Mouse (Mus musculus): ENCODE measurements around the gene Ccdc17.

DNA sequence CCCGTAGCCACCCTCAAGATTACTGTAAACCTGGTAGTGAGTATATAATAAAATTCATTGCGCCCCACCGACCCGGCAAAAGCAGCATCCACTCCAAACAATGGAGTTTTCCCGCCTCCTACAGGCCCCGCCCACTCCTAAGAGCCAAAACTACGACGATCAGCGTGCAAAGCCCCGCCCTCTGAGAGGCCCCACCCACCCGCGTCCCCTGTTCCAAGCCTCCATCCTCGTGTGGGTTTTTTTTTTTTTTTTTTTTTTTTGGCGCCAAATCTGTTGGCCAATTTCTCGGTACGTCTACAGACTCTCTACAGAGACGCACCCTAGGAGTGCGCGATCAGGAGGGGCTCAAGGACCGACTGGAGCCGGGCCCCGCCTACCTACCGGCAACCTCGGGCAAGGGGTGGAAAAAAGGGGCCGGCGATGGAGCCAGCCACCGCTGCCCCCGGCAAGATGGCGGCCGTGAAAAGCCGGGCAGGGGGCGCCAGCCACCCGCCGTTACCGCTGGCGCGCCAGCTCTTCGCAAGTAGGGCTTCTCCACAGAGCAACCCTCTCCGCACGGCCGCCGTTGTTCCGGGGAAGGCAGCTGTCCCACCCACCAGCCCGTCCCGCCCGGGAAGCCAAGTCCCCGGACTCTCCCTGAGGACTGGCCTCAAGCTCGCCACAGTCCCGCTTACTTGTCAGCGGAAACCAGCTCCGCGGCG is 30.4 kb downstream of the Ccdc17 start:
- TF ChIP-seq CTCF (IDR thresholded peaks at IDR 0.05) (peak; percentile 26), EP300 (IDR thresholded peaks at IDR 0.05) (no peak)
